In the genomic region with DNA sequence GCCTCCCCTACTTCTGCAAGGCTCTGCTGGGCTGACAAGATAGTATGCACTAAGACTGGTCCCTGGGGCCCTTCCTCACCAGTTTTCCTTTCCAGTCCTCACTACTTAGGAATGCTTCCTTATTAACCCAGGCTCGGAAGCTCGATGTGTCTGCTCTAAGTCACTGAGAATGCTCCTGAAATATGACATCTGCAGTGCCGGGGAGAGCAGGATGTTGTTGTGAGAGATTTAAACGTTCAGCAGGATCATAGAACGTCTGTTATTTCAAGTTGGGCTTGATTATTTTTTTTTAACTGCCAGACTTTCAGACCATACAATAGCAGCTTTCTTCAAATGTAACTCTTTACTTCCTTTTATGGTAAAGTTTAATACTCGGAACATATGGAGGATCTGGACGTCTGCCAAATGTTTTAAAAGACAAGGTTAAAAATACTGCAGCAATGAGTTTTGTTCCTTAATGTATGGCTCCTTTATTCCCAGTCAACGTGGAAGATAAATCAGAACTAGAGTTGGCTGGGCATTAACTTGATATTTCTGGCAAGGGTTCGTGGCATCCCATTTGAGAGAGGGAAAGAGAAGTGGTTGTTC, we compare ENCODE assay signal across 9 mouse cellular contexts.
DNase-seq lines count a peak whose midpoint lies in the region; ATAC-seq and TF ChIP-seq lines count a peak whose summit lies in the region.
"Had no signal": no experiment of that assay in that cellular context is flagged by ENCODE, and none has a peak within 500 bp of the region (broad histone marks: within the 10 kb centered on the region; RNA-seq: fewer than 3 reads in every experiment).

No protein-coding gene starts in this region.

- peak; percentile 16 to 19 for DNase-seq in kidney, postnatal 4 days
- DNase-seq in kidney, adult 9 months, result no peak
- peak; percentile 33 for DNase-seq in hindbrain, postnatal 0 days (ENCODE audit: low spot score)
- DNase-seq in adrenal gland, postnatal 14 days, result no peak
- no peak for DNase-seq in adrenal gland, postnatal 10 days
- DNase-seq: liver, embryonic 13.5 days had no signal

- H3K9me3 ChIP-seq in embryonic facial prominence, embryonic 13.5 days, result no peaks in the 10 kb centered on the region
- H3K9me3 ChIP-seq in hindbrain, postnatal 0 days (ENCODE audit: low read length), result no peaks in the 10 kb centered on the region
- no peaks in the 10 kb centered on the region for H3K9me3 ChIP-seq in liver, embryonic 12.5 days (replicated peaks)
- H3K9me3 ChIP-seq: liver, embryonic 13.5 days had no signal

- H3K36me3 ChIP-seq in embryonic facial prominence, embryonic 13.5 days, result no peaks in the 10 kb centered on the region
- no peaks in the 10 kb centered on the region for H3K36me3 ChIP-seq in hindbrain, postnatal 0 days (ENCODE audit: insufficient read depth, low read length)
- no peaks in the 10 kb centered on the region for H3K36me3 ChIP-seq in liver, embryonic 12.5 days
- H3K36me3 ChIP-seq: liver, embryonic 13.5 days had no signal

- H3K4me3 ChIP-seq in embryonic facial prominence, embryonic 13.5 days, result no peak overlapping the region
- H3K4me3 ChIP-seq in hindbrain, postnatal 0 days (ENCODE audit: low read length), result no peak overlapping the region
- no peak overlapping the region for H3K4me3 ChIP-seq in liver, embryonic 12.5 days
- H3K4me3 ChIP-seq: liver, embryonic 13.5 days had no signal

- no peak overlapping the region for H3K9ac ChIP-seq in embryonic facial prominence, embryonic 13.5 days
- H3K9ac ChIP-seq in hindbrain, postnatal 0 days (replicated peaks; ENCODE audit: low read length), result no peak overlapping the region
- H3K9ac ChIP-seq in liver, embryonic 12.5 days, result no peak overlapping the region
- H3K9ac ChIP-seq: liver, embryonic 13.5 days had no signal

- ATAC-seq in embryonic facial prominence, embryonic 13.5 days (ENCODE audit: insufficient number of reproducible peaks, insufficient read depth, low FRiP score, low TSS enrichment, low read depth), result peak; percentile 48; the same call in 1 of the 2 replicates
- ATAC-seq in hindbrain, postnatal 0 days, result no peak
- ATAC-seq in liver, embryonic 12.5 days, result no peak
- ATAC-seq in cerebellum, adult (ENCODE audit: insufficient number of reproducible peaks, low FRiP score, low TSS enrichment), result no peak

- 4% methylated on average over 9 of the region's 9 CpGs for WGBS in embryonic facial prominence, embryonic 13.5 days
- 30% methylated on average over 9 of the region's 9 CpGs for WGBS in hindbrain, postnatal 0 days
- WGBS in liver, embryonic 12.5 days (ENCODE audit: insufficient replicate concordance), result 49% methylated on average over 9 of the region's 9 CpGs

- no peak for TF ChIP-seq CTCF in hindbrain, postnatal 0 days (IDR thresholded peaks at IDR 0.05; ENCODE audit: low read depth)

- no peaks in the 10 kb centered on the region for H3K27me3 ChIP-seq in embryonic facial prominence, embryonic 13.5 days
- no peaks in the 10 kb centered on the region for H3K27me3 ChIP-seq in hindbrain, postnatal 0 days (ENCODE audit: insufficient read depth, low read length)
- H3K27me3 ChIP-seq in liver, embryonic 12.5 days (replicated peaks), result no peaks in the 10 kb centered on the region
- H3K27me3 ChIP-seq: liver, embryonic 13.5 days had no signal

- H3K27ac ChIP-seq in embryonic facial prominence, embryonic 13.5 days, result peak overlapping the region; percentile 91
- no peak overlapping the region for H3K27ac ChIP-seq in hindbrain, postnatal 0 days
- 0 out of 2 replicates have a peak overlapping the region, but pooled peaks have one; percentile 45 for H3K27ac ChIP-seq in liver, embryonic 12.5 days
- H3K27ac ChIP-seq: liver, embryonic 13.5 days had no signal

- H3K4me2 ChIP-seq in embryonic facial prominence, embryonic 13.5 days, result peak overlapping the region; percentile 42
- H3K4me2 ChIP-seq in hindbrain, postnatal 0 days (ENCODE audit: low read depth, low read length), result 0 out of 2 replicates have a peak overlapping the region, but pooled peaks have one; percentile 13
- no peak overlapping the region for H3K4me2 ChIP-seq in liver, embryonic 12.5 days
- H3K4me2 ChIP-seq: liver, embryonic 13.5 days had no signal

- H3K4me1 ChIP-seq in embryonic facial prominence, embryonic 13.5 days, result peaks cover 16% of the 10 kb centered on the region
- no peaks in the 10 kb centered on the region for H3K4me1 ChIP-seq in hindbrain, postnatal 0 days (ENCODE audit: insufficient read depth, low read length)
- H3K4me1 ChIP-seq in liver, embryonic 12.5 days, result no peaks in the 10 kb centered on the region
- H3K4me1 ChIP-seq: liver, embryonic 13.5 days had no signal

Comparison
In these comparisons a context has a peak if more than half of its experiments do, and no peak if none do; other contexts are left out.
1. DNase-seq: peak in kidney, postnatal 4 days (2 of 2) and hindbrain, postnatal 0 days (single experiment); none in kidney, adult 9 months (single experiment), adrenal gland, postnatal 14 days (single experiment) and adrenal gland, postnatal 10 days (single experiment).